Mouse (Mus musculus) common myeloid progenitor, adult 5-6 weeks (primary cell): ENCODE measurements around the gene Cd59b. TPM values are rescaled to one million over a fixed set of nuclear protein-coding genes. Genes with fewer than 3 reads are reported as not detected.
A peak's percentile ranks its signal among the peaks of the same experiment; 100 is the strongest.

Experiments
- ATAC-seq: replicated peaks from 2 replicates; pipeline ENCODE4 v1.8.0; 2016; ENCODE audit warnings: low read depth, mild to moderate bottlenecking, moderate TSS enrichment, inconsistent platforms; ENCODE audit not compliant: poor library complexity, severe bottlenecking
- total RNA-seq: library from RNA; stranded (forward); fragments of 200-1000, 187-1606 nt; gene quantifications from 2 replicates; pipeline ENCODE4 v1.2.3, GENCODE M21; 2017

The Cd59b gene
- 6.5 and 18.1 TPM in 2 replicates for total RNA-seq

DNA sequence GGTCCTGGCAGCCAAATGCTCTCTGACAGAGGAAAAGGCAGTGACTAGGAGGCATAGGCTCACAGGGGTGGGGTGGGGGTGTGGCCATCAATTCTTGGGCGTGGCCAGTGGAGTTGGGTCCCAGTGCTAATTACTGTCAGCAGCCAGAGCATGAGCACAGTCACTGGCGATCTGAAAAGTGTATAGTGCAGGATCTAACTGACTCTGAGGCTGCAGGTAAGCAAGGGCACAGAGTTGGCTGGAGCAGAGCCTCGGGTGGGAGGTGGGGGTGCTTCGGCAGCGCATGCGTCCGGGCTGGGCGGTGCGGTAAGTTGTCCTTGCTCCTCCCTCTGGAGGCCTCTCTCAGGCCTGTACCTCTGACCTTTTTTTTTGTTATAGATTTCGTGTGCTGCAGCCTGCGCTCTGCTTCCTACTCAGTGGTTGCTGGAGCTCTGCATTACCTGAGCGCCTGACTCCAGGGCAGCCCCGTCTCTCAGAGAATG is at the start of gene Cd59b:
TSS of gene Cd59b (plus strand) at position 146 of the 482 bp plus-strand sequence.
- ATAC-seq: peak; percentile 96

DNA sequence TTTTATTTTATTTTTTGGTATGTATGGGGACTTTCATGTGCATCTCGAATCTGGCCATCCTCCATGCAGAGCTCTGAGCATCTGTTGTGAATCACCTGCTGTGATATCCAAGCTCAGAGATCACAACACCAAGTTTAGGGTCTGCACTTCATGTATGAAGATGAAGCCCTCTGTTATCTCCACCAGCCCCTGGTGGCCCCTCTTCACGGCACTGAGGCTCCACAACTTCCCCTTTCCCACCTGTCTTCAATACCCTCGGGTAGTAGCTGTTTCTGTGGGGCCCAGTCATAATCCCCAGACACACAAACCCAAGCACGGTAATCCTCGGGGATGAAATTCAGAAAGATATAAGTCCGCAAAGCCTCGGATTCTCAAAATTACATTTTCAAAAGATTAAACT is 46.6 kb upstream of the Cd59b start:
- ATAC-seq: no peak

DNA sequence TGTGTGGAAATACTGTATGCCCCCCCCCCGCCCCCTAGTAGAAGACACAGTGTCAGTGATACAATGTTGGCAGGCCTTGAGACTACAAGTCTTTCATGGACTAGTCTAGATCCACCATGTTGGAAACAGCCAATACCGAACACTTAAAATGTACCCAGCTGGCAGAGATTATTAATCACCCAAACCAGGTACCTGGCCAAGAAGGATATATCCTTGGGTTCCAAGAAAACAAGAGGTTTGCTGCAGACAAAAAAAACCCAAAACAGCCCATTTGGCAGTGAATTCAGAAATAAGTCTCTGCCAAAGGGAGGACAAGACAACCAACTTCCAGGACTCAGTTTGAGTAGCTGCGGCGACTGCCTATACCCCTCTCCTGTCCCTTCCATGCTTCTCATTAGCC is 45.0 kb upstream of the Cd59b start:
- no peak for ATAC-seq

DNA sequence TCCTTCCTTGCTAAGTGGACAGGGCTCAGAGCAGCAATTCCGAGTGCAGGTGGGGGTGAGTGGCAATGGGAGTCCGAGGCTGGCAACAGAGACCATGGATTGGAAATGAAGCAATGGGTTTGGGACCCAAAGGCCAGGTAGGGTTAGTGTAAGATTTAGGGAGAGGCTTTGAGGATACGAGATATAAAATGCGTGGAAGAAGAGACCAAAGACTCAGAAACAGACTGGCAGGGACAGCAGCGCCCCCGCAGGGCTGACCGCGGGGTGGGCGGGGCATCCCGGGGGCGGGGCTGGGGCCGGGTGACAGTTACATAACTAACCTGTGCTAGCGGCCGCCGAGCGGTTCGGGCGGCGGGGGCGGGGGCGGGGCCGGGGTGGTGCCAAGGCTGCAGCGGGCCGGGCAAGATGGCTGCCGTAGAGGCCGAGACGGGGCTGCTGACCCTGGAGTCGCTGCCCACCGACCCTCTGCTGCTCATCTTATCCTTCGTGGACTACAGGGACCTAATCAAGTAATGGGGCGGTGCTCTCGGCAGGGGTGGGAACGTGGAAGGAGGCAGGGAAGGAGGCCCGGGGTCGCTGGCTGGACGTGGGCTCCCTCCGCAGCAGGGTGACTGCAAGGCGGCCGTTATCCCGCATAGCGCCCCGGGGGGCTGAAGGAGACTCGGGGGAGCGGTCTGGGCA is 42.1 kb upstream of the Cd59b start, which contains the start of gene Fbxo3:
TSS of gene Fbxo3 (plus strand) at position 264 of the 681 bp plus-strand sequence.
- peak; percentile 69 for ATAC-seq

DNA sequence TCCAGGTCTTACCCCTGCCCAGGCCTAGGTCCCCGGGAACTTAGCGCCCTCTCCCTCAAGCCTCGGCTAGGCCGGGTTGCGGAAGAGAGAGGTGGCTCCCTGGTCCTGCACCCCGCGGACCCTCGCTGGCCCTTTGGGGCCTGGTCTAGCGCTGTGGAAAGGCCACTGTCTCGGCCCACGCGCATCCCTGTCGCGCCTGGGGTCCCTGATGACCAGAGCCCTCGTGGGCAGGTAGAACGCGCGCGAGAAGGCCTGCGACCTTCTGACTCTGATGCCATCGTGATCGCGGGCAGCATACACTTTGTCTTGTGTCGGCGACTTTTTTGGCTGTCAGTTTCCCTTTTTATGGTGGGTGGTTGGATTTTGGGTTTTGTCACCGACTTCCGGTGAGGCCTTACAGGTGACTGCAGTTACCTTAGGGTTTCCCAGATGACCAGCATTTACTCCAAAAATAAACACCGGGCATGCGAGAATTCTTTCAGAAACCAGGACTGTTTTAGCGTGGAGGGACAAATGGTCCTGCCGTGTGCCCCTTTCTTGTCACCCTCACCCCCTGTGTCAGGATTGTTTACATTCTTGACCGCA is 41.4 kb upstream of the Cd59b start, which contains the start of gene 4931422A03Rik:
TSS of gene 4931422A03Rik (minus strand) at position 223 of the 585 bp plus-strand sequence.
- ATAC-seq: peak; percentile 31

DNA sequence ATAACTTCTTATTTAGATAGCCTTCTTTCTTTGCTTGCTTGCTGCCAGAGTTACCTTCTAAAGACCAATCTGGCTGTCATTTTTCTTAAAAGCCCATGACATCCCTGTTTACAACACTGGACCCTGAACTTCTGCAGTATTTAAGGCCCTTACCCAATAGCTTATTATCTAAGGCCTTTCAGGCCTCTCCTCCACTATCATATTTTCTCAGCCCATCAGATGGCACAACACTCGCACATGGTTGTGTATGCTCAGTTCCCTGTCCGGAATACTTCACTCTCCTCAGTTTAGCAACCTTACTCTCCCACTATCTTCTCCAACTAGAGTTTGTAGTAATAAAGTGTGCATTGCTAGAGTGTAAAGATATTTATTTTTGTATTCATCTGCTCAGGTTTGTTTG is 40.6 kb upstream of the Cd59b start:
- 0 out of 2 replicates have a peak, but pooled peaks have one; percentile 16 for ATAC-seq

DNA sequence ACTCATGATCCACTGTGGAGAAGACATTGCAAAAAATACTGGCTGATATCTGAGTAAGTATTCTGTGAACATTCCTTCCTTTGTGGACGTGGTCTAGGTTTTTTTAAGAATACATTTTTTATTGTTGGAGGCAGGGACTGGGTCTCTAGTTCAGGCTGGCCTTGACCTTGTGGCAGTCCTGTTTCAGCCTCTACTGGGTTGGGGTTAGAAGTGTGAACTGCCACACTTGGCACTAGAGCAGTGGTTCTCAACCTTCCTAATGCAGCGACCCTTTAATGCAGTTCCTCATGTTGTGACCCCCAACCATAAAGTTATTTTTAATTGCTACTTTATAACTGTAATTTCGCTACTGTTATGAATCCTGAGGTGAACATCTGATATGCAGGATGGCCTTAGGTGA is 39.3 kb upstream of the Cd59b start:
- ATAC-seq: no peak

DNA sequence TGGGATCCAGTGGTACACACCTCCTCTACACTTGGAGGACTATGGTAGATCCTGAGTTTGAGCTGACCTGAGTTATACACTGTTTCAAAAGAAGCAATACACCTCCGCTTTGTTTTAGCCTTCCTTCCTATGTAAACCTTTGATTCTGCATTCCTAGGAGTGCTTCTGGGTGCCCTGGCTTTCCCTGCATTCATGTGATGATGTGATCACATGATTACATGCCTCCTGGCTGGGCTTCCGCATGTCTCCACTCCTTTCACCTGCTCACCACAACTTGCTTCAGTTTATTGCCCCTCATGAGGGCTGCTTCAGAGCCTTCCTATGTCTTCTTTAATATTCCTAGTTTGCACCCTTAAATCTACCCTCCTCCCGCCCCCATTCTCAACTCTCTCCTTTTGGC is 37.6 kb upstream of the Cd59b start:
- ATAC-seq: no peak

DNA sequence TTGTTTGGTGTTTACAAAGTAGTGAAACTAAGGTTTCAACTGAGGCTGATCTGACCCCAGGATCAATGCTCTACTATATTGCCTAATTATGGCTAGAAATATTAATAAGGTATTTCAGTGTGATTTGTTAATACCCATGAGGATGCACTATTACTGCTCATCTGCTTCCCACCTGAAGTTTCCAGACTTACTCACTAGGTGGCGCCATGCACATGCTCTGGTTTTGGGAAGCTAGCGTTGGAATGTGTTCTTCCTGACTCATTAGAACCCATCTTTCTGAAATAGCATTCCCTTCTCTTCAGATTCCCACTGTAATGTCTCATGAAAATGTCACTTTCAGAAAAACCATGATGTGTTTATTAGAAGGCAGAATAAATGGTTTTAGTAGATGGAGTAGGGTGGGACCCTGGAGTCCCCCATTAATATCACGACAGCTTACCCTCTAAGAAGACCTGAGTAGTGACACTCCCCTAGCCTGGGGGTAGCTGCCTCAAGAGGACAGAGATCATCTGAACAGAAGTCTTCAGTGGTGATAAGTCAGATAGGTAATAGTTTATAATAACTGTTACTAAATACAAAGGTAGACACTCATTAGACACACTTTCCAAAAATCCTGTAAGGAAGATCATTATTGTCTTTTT is 34.7 kb upstream of the Cd59b start:
- 0 out of 2 replicates have a peak, but pooled peaks have one; percentile 80 for ATAC-seq

DNA sequence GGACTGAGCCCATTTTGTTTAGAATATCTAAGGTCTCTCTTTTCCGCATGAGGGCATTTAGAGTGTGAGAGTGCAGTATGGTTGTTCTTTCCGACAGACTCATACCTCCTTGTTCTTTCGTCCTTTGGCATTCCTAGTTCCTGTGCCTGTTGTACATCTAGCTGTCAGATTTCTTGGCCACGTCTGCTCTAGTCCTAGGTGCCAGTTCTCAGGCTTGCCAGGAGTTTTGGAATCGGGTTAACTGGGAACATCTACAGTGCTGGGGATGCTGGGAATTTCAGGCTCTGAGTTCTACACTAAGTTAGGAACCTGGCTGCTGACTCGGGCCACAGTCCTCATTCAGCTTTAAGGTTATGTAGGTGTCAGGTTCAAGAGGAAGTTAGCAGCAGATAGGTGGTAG is 34.1 kb upstream of the Cd59b start:
- no peak for ATAC-seq

DNA sequence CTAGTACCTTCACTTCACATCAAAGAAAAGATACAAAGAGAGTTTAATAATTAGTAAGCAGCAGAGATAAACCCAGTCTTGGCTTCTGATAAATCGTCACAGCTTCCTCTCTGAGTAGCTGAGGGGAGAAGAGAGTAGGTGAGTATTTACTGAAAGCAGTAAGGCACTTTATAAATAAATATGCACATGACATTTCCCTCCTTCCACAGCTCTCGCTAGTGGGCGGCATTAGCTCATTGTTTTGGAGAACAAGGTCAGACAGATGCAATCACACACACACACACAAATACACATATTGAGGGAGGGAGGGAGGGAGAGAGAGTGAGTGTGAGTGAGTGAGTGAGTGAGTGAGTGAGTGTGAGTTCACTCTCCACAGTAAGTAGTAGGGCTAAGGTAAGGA is 33.3 kb upstream of the Cd59b start:
- no peak for ATAC-seq

DNA sequence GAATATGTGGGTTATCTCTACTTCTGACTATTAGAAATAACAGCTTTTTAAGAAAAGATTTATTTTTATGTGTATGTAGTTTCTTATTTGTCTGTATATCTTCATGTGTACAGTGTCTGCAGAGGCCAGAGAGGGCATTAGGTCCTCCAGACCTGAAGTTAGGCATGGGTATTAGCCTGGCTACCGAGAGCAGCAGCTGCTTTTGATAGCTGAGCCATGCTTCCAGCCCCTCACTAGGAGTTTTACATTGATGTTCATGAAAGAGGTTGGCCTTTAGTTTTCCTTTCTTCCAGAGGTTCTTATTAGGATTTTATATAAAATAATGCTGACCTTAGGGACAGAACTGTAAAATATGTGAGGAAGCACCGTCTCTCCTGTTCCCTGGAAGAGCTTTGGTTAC is 31.4 kb upstream of the Cd59b start:
- ATAC-seq: no peak

DNA sequence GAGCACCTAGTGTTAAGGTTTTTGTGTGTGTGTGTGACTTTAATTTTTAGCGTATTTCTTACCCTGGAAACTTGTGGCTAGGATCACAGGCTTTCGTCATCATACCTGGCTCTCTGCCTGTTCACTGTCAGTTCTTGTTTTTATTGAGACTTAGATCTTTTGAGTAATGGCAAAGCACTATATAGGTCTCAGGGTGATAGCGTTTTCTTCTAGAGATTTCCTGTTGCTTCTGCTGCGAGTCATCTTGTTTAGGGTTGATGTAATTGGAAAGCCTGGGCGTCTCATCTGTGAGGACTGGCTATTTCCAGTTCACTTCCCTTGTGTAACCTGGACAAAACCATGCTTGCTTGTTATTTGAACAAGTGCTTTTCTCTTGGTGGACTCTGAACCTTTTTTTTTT is 28.0 kb upstream of the Cd59b start:
- peak; percentile 50; the same call in 1 of the 2 replicates for ATAC-seq

DNA sequence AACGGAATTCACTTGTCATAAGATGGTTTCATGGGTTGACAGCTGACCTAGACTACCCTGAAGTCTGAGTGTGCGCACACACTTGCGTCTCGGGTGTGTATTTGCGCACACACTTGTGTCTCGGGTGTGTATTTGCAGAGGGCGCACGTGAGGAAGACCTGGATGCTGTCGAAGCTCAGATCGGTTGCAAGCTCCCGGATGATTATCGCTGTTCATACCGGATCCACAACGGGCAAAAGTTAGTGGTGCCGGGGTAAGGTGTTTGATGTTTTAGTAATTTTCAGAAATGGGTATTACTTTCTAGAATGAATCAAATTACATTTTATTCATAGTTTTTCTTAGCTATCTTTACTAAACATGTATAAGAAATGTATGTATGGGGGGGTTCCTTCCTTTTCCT is 26.9 kb upstream of the Cd59b start:
- ATAC-seq: no peak

DNA sequence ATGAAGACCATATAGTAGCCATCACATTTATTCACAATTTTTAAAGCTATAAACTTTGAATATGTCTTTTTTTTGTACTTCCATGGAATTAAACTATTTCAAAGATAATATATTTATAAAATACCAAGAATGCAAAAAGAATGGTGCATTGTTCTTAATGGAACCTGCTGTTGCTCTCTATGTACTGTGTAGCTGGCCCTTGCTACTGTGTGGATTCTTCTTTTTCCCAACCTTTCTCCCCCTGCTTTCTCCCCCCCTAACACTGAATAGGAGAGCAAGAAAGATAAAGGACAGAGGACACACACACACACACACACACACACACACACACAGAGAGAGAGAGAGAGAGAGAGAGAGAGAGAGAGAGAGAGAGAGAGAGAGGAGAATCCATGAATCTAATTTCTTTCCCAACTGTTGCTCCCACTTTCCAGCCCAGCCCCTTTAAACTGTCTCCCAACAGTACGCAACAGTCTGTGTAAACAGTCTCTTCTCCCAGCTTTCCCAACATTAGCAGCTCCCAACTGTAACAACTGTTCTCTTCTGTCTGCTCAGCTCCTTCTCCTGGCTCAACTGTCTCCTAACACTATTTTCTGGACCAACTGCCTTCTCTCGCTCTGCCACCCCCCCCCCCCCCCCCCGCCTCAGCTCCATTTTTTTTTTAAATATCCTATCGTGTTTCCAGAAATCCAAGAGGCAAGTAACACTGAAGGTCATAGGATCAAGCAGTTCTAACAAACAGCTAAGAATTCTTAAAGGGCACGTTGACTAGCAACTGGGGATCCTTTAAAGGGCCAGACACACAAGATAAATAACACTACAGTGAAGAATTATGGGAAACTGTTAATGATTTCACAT is 25.8 kb upstream of the Cd59b start:
- ATAC-seq: no peak

DNA sequence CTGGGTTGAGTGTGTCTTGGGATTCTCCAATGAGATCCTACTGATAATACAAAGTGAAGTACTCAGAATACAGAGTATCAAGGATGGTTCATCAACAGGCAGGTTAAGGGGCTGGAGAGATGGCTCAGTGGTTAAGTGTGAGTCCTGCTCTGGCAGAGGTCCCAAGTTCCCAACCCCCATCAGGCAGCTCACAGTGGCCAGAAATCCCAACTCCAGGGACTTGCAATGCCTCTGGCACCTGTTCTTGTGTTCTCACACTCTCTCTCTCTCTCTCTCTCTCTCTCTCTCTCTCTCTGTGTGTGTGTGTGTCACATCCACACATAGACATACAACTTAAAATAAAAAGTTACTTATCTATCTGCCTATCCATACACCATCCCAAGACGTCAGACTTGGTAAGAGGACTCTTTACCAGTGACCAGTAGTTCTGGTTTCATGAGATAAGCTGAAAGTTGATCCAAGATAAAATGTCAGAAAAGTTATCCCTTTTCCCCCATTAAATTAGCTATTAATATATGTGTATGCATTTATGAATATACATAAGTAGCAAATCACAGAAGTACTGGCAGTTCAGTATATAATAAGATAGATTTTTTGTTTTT is 25.1 kb upstream of the Cd59b start:
- ATAC-seq: no peak

DNA sequence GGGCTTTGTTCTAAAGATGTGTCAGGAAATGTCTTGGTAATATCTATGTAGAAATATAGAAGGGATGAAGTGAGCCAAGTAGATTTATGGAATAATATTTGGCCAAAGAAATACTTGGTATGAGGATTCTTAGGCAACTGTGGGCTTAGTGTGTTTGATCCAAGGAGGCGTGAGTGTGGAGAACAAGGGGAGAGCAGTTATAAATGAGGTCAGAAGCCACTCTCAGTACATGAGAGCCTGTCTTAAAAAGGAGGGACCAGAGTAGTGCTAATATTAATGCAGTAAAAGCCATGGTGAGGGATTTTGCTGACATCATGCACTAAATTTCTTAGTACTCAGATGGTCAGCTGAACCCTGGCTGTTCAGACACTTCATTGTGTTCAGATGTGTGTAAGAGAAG is 11.3 kb upstream of the Cd59b start:
- no peak for ATAC-seq

DNA sequence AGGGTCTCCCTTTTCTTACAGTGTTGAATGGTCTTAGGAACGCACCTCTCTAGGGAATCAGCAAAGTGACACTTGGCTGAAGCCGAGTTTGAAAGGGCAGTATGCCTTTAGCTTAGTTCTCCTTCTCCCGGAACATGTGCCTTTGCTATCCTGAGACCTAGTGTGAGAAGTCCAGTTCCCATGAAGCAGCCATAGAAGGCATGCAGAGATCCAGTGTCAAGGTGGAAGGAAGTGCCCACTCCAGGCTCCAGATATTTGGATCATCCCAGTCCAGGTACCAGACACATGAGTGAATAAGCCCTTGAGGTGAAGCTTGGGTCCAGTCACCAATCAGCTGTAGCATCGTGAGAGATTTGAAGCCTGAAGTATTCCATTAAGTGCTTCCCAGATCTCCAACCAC is 10.7 kb upstream of the Cd59b start:
- no peak for ATAC-seq

DNA sequence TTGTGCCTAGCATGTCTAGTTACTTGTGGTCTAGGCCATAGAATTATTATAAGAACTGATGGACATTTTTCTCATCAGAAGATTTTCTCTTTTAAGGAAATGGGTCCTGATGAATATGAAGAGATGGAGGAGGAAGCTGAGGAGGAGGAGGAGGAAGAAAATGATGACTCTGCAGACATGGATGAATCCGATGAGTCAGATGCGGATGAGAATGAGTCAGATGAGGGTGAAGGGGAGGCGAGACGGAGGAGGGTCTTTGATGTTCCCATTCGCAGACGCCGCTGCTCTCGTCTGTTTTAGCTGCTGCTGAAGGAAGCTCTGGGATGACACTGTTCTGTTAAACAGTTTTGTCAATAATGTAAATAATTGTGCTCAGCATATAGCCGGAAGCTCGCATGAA is 9.9 kb upstream of the Cd59b start:
- ATAC-seq: no peak

DNA sequence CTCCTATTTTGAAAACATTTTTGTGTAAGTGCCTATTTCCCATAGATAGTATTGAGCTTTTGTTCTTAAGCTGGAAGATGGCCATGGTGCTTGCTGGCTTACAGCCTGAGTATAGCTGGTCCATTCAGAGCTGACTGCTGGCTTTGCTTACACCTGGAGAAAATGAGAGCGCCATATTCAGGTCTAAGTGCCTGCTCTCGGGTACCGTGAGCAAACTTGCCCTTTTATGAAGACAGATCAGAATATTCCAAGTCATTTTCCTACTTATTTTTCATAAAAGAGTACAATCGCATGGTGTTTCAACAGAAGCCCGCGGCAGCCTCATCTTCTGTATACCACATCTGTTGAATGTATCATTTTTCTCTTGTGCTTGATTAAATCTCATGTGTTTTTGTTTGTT is 8.7 kb upstream of the Cd59b start:
- ATAC-seq: no peak
